Mouse (Mus musculus): Measurements from ENCODE around the gene Upf1.

Upf1 gene

GRCm38 (mm10) chr8:70356111-70356510 is 3.0 kb upstream of the Upf1 start:
- DNase-seq: no peak

- no peak for DNase-seq
These were observed 926 bp upstream of the Upf1 start for GRCm38 (mm10) chr8:70354004-70354403.

- DNase-seq: no peak
These were observed 374 bp downstream of the Upf1 start for GRCm38 (mm10) chr8:70352657-70353151.

GRCm38 (mm10) chr8:70352000-70352384 is 1.1 kb downstream of the Upf1 start:
- DNase-seq: no peak

- DNase-seq: peak; percentile 56
These were observed 1.8 kb downstream of the Upf1 start for GRCm38 (mm10) chr8:70351035-70351999.

- no peak for DNase-seq
These were observed 5.1 kb downstream of the Upf1 start for GRCm38 (mm10) chr8:70347860-70348420.

GRCm38 (mm10) chr8:70347443-70347842 is 5.6 kb downstream of the Upf1 start:
- no peak for DNase-seq

- DNase-seq: no peak
These were observed 8.8 kb downstream of the Upf1 start for GRCm38 (mm10) chr8:70344279-70344678.

GRCm38 (mm10) chr8:70343696-70344095 is 9.4 kb downstream of the Upf1 start:
- no peak for DNase-seq

GRCm38 (mm10) chr8:70343076-70343475 is 10.0 kb downstream of the Upf1 start:
- no peak for DNase-seq

GRCm38 (mm10) chr8:70342007-70342406 is 11.1 kb downstream of the Upf1 start:
- no peak for DNase-seq

GRCm38 (mm10) chr8:70340659-70341058 is 12.4 kb downstream of the Upf1 start:
- DNase-seq: no peak

GRCm38 (mm10) chr8:70338931-70339330 is 14.1 kb downstream of the Upf1 start:
- DNase-seq: no peak

GRCm38 (mm10) chr8:70332878-70333202 is 20.2 kb downstream of the Upf1 start:
- DNase-seq: no peak

GRCm38 (mm10) chr8:70332070-70332877 is 20.8 kb downstream of the Upf1 start:
- peak; percentile 84 for DNase-seq

GRCm38 (mm10) chr8:70331526-70331925 is 21.6 kb downstream of the Upf1 start:
- DNase-seq: no peak

- peak; percentile 70 for DNase-seq
These were observed 22.2 kb downstream of the Upf1 start for GRCm38 (mm10) chr8:70330741-70331364.

GRCm38 (mm10) chr8:70329835-70330740 is 23.0 kb downstream of the Upf1 start:
- DNase-seq: no peak

GRCm38 (mm10) chr8:70329124-70329834 is 23.8 kb downstream of the Upf1 start, which contains the start of gene Gdf1:
Gene Gdf1, plus strand, starts transcription at chr8:70329817.
- no peak for DNase-seq

GRCm38 (mm10) chr8:70327512-70327911 is 25.6 kb downstream of the Upf1 start:
- no peak for DNase-seq

- no peak for DNase-seq
These were observed 29.4 kb downstream of the Upf1 start for GRCm38 (mm10) chr8:70323716-70324115.

Data from right cerebral cortex, postnatal 25 days (tissue).